Mouse (Mus musculus): ENCODE data around the gene Magohb. TPM values are rescaled to one million over a fixed set of nuclear protein-coding genes. Genes with fewer than 3 reads are reported as not detected.

Gene Magohb
- polyA plus RNA-seq, 1 experiment from 2014 or later, result 61.0 TPM

GRCm38 (mm10) chr6:131245081-131245480, 48.0 kb downstream of the Magohb start:
- H3K36me3 ChIP-seq, result no peaks in the 10 kb centered on the region
- H3K4me2 ChIP-seq (replicated peaks), result no peak overlapping the region
- H3K27ac ChIP-seq (replicated peaks), result no peak overlapping the region
- no peaks in the 10 kb centered on the region for H3K4me1 ChIP-seq
- H3K9ac ChIP-seq (replicated peaks), result no peak overlapping the region
- WGBS, result 78% methylated on average over 2 of the region's 2 CpGs
- H3K27me3 ChIP-seq, result no peaks in the 10 kb centered on the region
- H3K4me3 ChIP-seq, result no peak overlapping the region
- no peak for ATAC-seq (ENCODE audit: low FRiP score, low read depth)
- no peaks in the 10 kb centered on the region for H3K9me3 ChIP-seq

Other genes starting within 250 kb of the Magohb start
- not detected in 2 replicates for gene Klra2, start 45.9 kb downstream of the Magohb start, polyA plus RNA-seq (2016; fragmentation: Nextera tagmentation; extraction: Ambion mirVana)
- 0.92 and 1.8 TPM in 2 replicates for gene Styk1, start 60.4 kb upstream of the Magohb start, polyA plus RNA-seq (2016; fragmentation: Nextera tagmentation; extraction: Ambion mirVana)
- 23.8 and 24.2 TPM in 2 replicates for gene Ybx3, start 95.2 kb upstream of the Magohb start, polyA plus RNA-seq (2016; fragmentation: Nextera tagmentation; extraction: Ambion mirVana)
- not detected in 2 replicates for gene 5430401F13Rik, start 193.2 kb upstream of the Magohb start, polyA plus RNA-seq (2016; fragmentation: Nextera tagmentation; extraction: Ambion mirVana)
- not detected in 2 replicates for gene Gm6619, start 193.2 kb upstream of the Magohb start, polyA plus RNA-seq (2016; fragmentation: Nextera tagmentation; extraction: Ambion mirVana)

All from midbrain, embryonic 12.5 days (tissue).